Mouse (Mus musculus) heart, postnatal 0 days (tissue): ENCODE data around the gene Pde7b. TPM values are rescaled to one million over a fixed set of nuclear protein-coding genes. Genes with fewer than 3 reads are reported as not detected.

Experiments used
- ATAC-seq: fragments of 200-750 bp; cut with Nextera tagmentation; 2 replicates; pipeline ENCODE4 v1.8.0; 2017; ENCODE audit warnings: low read depth, moderate number of reproducible peaks, moderate library complexity; ENCODE audit not compliant: insufficient read depth
- DNase-seq: peaks from one replicate; pipeline ENCODE4 v3.0.0-alpha.2; 2016; ENCODE audit warnings: low spot score
- H3K27ac ChIP-seq: fragments of 300-500 bp; sonication (generic); 2 replicates; pipeline ENCODE4 v1.5.1; 2014; ENCODE audit warnings: low read depth, mild to moderate bottlenecking
- H3K27me3 ChIP-seq: fragments of 300-500 bp; sonication (generic); 2 replicates; pipeline ENCODE4 v1.6.1; 2014; ENCODE audit warnings: low read length, mixed read lengths; ENCODE audit not compliant: control insufficient read depth, insufficient read depth
- H3K36me3 ChIP-seq: fragments of 300-500 bp; sonication (generic); replicated peaks from 2 replicates; pipeline ENCODE4 v1.6.1; 2014; ENCODE audit warnings: low read length, mixed read lengths; ENCODE audit not compliant: control insufficient read depth, insufficient read depth
- H3K4me1 ChIP-seq: fragments of 300-500 bp; sonication (generic); 2 replicates; pipeline ENCODE4 v1.6.1; 2014; ENCODE audit warnings: antibody characterized with exemption; ENCODE audit not compliant: control insufficient read depth, insufficient read depth
- H3K4me2 ChIP-seq: fragments of 300-500 bp; sonication (generic); 2 replicates; pipeline ENCODE4 v1.6.1; 2014; ENCODE audit warnings: low read depth, mild to moderate bottlenecking, low read length, moderate library complexity
- H3K4me3 ChIP-seq: fragments of 300-500 bp; sonication (generic); 2 replicates; pipeline ENCODE4 v1.5.1; 2014; ENCODE audit warnings: low read depth, low read length
- H3K9ac ChIP-seq: fragments of 300-500 bp; sonication (generic); replicated peaks from 2 replicates; pipeline ENCODE4 v1.6.1; 2014; ENCODE audit warnings: low read depth, low read length, mixed read lengths
- H3K9me3 ChIP-seq: fragments of 300-500 bp; sonication (generic); replicated peaks from 2 replicates; pipeline ENCODE4 v1.6.1; 2016; ENCODE audit warnings: low read length; ENCODE audit not compliant: control insufficient read depth
- CTCF ChIP-seq: IDR thresholded peaks from 2 replicates; pipeline ENCODE4 v1.5.1; 2016; ENCODE audit warnings: antibody characterized with exemption, control low read depth, low read depth
- EP300 ChIP-seq: IDR thresholded peaks from 2 replicates; pipeline ENCODE4 v1.6.1; 2016; ENCODE audit warnings: antibody characterized with exemption, low read depth
- WGBS: fragments of 180-500 bp; shearing (Covaris S2); extraction: QIAGEN DNeasy Blood & Tissue Kit; methylation state at CpG from one replicate; pipeline ENCODE4 v1.1.7; 2014; 5-methylcytosine and 5-hydroxymethylcytosine counted together
- polyA plus RNA-seq: library from polyadenylated mRNA; unstranded; fragments of >200 nt; fragmentation: Nextera tagmentation; extraction: Ambion mirVana; gene quantifications from 2 replicates; pipeline ENCODE4 v1.2.1, GENCODE M21; 2015
- total RNA-seq: library from RNA; depleted of rRNA; stranded (reverse); fragments of >200 nt; gene quantifications from 2 replicates; pipeline ENCODE4 v1.2.3, GENCODE M21; 2014; ENCODE audit warnings: low replicate concordance

Pde7b gene
- total and polyA plus RNA-seq, 2 experiments from 2014 or later = 5.0 to 11.8 TPM

DNA sequence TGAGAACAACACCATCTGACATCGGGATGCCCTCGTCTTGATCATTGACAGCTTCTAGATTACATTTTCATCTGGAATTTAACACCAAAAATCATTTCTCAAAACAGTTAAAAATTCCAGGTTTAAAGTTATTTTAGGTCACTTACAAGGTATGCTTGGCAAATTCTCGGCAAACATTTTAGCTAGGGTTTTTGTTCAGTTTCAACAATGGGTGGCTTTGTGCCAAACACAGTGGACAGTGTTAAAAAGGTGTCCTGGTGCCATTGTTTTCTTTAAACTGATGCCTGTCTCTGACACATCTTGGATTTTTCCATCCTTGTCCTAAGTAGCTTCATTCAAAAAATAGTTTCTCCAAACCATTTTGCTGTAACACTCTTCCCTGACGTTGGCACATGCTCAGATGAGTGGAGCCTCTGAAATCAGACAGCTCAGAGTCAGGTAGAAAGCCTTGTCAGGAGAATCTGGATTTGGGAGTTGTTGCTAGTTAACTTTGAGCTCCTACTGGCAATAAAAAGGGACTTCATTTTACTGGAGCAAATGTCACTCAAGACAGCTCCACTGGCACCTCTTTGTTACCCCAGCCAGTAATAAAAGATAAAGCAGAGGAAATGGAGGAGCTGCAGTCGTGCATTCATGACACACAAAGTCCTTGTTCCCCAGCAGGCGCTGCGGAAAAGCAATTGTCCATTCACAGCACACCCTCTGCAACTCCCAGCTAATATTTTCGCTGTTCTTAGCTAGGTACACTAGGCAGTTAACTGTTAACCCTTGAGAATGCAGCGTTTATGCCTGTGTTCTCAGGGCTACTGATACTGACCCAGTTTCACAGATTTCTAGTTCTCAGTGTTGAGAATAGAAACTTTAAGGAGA lies 2.0 kb downstream of the Pde7b start:
- ATAC-seq = peak; percentile 28; the same call in 1 of the 2 replicates
- 29% methylated on average over 9 of the region's 9 CpGs for WGBS
- TF ChIP-seq EP300 (no peak), CTCF (no peak)

DNA sequence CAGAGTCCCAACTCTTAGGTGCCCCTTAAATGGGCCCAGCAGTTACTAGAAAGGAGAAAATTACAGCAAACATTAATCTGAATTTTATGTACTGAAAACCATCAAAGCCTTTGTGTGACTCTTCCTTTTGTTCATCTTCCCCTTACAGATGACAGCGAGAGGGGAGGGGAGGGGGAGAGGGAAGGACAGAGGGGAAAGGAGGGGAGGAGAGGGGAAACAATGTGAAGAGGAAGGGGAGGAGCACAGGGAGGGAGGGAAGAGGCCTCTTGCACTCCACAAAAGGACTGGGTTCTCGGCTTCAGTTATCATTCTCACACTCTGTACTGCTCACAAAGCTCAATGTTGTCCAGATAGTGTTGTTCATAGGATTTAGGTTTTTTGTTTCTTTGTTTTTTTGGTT lies 5.7 kb downstream of the Pde7b start:
- Histone ChIP-seq H3K27ac (no peak overlapping the region), H3K4me3 (no peak overlapping the region), H3K4me1 (no peaks in the 10 kb centered on the region), H3K9me3 (no peaks in the 10 kb centered on the region), H3K36me3 (no peaks in the 10 kb centered on the region), H3K27me3 (no peaks in the 10 kb centered on the region), H3K9ac (no peak overlapping the region), H3K4me2 (no peak overlapping the region)
- 60% methylated on average over 2 of the region's 2 CpGs for WGBS
- DNase-seq (no peak), ATAC-seq (no peak)
- TF ChIP-seq CTCF (no peak), EP300 (no peak)

More for the DNA sequence above, 2.0 kb downstream of the Pde7b start:
- no peaks in the 10 kb centered on the region for H3K36me3 ChIP-seq
- H3K9me3 ChIP-seq = no peaks in the 10 kb centered on the region
- peak overlapping the region; percentile 56 for H3K27ac ChIP-seq
- H3K9ac ChIP-seq = peak overlapping the region; percentile 53; the same call in 1 of the 2 replicates
- H3K27me3 ChIP-seq = no peaks in the 10 kb centered on the region
- no peaks in the 10 kb centered on the region for H3K4me1 ChIP-seq
- peak; percentile 56 for DNase-seq
- peak overlapping the region; percentile 47 for H3K4me3 ChIP-seq
- peak overlapping the region; percentile 73 for H3K4me2 ChIP-seq

DNA sequence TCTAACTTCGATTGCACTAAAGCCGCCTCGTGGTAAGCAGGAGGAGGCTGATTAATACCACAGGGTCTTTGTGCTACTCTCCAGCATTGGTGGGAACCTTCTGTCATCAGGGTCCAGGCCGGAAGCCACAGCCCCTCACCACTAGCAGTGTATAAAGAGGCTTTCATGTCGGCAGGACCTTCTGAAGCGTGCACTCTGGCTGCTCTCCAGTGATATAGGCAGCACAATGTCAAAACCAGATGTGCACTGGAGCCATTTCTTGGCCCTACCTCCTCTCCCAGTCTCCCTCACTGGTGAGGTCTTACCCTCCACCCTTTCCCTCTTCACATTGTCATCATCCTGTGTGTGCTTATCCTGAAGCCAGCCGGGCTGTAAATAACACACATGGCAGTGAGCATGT lies 24.2 kb downstream of the Pde7b start:
- H3K4me3 ChIP-seq = no peak overlapping the region
- DNase-seq (no peak), ATAC-seq (0 out of 2 replicates have a peak, but pooled peaks have one; percentile 20)
- H3K27ac ChIP-seq = no peak overlapping the region
- H3K9me3 ChIP-seq = no peaks in the 10 kb centered on the region
- 41% methylated on average over 7 of the region's 7 CpGs for WGBS
- no peaks in the 10 kb centered on the region for H3K36me3 ChIP-seq
- no peaks in the 10 kb centered on the region for H3K4me1 ChIP-seq
- no peaks in the 10 kb centered on the region for H3K27me3 ChIP-seq
- no peak overlapping the region; the same call in 1 of the 2 replicates for H3K4me2 ChIP-seq
- TF ChIP-seq EP300 (no peak), CTCF (no peak)
- H3K9ac ChIP-seq = no peak overlapping the region

DNA sequence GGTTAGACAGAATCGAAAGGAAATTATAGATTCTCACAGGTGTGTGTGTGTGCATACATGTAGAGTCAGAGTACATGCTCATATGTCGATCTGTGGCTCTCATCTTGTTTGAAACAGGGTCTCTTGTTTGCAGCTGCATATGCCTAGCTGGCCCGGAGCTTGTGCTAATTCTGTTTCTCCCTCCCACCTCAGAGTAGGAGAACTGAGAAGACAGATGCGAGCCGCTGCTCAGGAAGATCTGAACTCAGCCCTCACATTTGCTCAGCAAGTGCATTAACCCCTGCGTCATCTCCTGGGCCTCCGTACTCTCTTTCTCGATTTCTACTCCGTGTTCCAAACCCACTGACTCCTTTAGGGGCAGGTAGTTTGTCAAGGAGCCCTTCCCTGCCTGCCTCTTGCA lies 25.0 kb downstream of the Pde7b start:
- DNase-seq = no peak
- Histone ChIP-seq H3K4me1 (no peaks in the 10 kb centered on the region), H3K36me3 (no peaks in the 10 kb centered on the region), H3K4me2 (no peak overlapping the region), H3K9ac (no peak overlapping the region), H3K27me3 (no peaks in the 10 kb centered on the region), H3K27ac (no peak overlapping the region), H3K4me3 (no peak overlapping the region), H3K9me3 (no peaks in the 10 kb centered on the region)
- WGBS = 85% methylated on average over 9 of the region's 9 CpGs
- no peak for ATAC-seq
- TF ChIP-seq EP300 (no peak), CTCF (no peak)

DNA sequence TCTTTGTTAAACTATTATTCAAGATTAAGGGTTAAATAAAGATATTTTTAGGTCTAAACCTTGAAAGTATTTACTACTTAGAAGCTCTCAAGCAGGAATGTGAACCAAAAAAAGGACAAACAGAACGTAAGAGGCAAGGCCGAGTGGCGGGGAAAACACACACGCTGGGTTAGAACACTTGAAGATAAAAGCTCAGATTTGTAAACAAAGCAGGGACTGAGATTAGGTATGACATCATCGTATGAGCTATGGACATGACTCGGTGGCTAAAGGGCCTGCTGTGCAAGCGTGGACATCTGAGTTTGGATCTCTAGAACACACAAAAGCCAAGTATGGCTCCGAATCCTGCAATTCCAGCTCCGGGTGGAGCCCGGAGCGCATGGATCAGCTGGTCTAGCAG lies 29.2 kb downstream of the Pde7b start:
- Histone ChIP-seq H3K27ac (no peak overlapping the region), H3K4me3 (no peak overlapping the region), H3K9ac (no peak overlapping the region), H3K36me3 (no peaks in the 10 kb centered on the region), H3K4me2 (no peak overlapping the region), H3K9me3 (no peaks in the 10 kb centered on the region), H3K27me3 (no peaks in the 10 kb centered on the region), H3K4me1 (no peaks in the 10 kb centered on the region)
- no peak for DNase-seq
- no peak for ATAC-seq
- 40% methylated on average over 11 of the region's 11 CpGs for WGBS
- TF ChIP-seq CTCF = no peak
